Mouse (Mus musculus): ENCODE measurements around the gene Gm49673. TPM values are rescaled to one million over a fixed set of nuclear protein-coding genes. Genes with fewer than 3 reads are reported as not detected.
A peak's percentile ranks its signal among the peaks of the same experiment; 100 is the strongest.
"Not testable (repeated sequence)": the region's sequence is repeated elsewhere in the genome, so short reads cannot be mapped to it uniquely, and the experiment has no call there.

Gm49673 gene
- polyA plus RNA-seq, 1 experiment from 2014 or later, result not detected

GRCm38 (mm10) chr17:8170331-8170730, 22.7 kb upstream of the Gm49673 start:
- Histone ChIP-seq H3K4me1 (ENCODE audit: control insufficient read depth in 2 of 2, insufficient read depth in 2 of 2, low read length in 2 of 2) (no peaks in the 10 kb centered on the region), H3K36me3 (ENCODE audit: control insufficient read depth, insufficient read depth, low read length) (peaks cover 66% of the 10 kb centered on the region)
- WGBS, result 66% methylated on average over 7 of the region's 7 CpGs

GRCm38 (mm10) chr17:8167436-8167835, 19.8 kb upstream of the Gm49673 start:
- 85% methylated on average over 6 of the region's 8 CpGs for WGBS
- ATAC-seq (ENCODE audit: insufficient number of reproducible peaks, insufficient read depth, low FRiP score, low read depth), result not testable (repeated sequence)

More at GRCm38 (mm10) chr17:8170331-8170730, 22.7 kb upstream of the Gm49673 start:
- Histone ChIP-seq H3K27ac (replicated peaks in 1 of 2; ENCODE audit: control insufficient read depth in 1 of 2, insufficient read depth in 1 of 2, low read depth in 2 of 2, low read length in 2 of 2) (no peak overlapping the region), H3K9me3 (ENCODE audit: control insufficient read depth, low read length) (no peaks in the 10 kb centered on the region), H3K4me2 (ENCODE audit: low read length) (no peak overlapping the region), H3K27me3 (ENCODE audit: control insufficient read depth, insufficient read depth, low read length) (no peaks in the 10 kb centered on the region), H3K9ac (ENCODE audit: low read length) (no peak overlapping the region), H3K4me3 (ENCODE audit: control insufficient read depth in 1 of 2, insufficient read depth in 1 of 2, low read depth in 1 of 2, low read length in 2 of 2) (no peak overlapping the region)
- no peak for ATAC-seq (ENCODE audit: insufficient number of reproducible peaks, insufficient read depth, low FRiP score, low read depth)

GRCm38 (mm10) chr17:8166454-8166853, 18.9 kb upstream of the Gm49673 start:
- peaks cover 29% of the 10 kb centered on the region for H3K36me3 ChIP-seq (ENCODE audit: control insufficient read depth, insufficient read depth, low read length)
- WGBS, result 0% methylated on average over 1 of the region's 3 CpGs
- not testable (repeated sequence) for H3K4me1 ChIP-seq (ENCODE audit: control insufficient read depth in 2 of 2, insufficient read depth in 2 of 2, low read length in 2 of 2); H3K4me3 ChIP-seq (ENCODE audit: control insufficient read depth in 1 of 2, insufficient read depth in 1 of 2, low read depth in 1 of 2, low read length in 2 of 2); H3K9ac ChIP-seq (ENCODE audit: low read length); H3K27ac ChIP-seq (replicated peaks in 1 of 2; ENCODE audit: control insufficient read depth in 1 of 2, insufficient read depth in 1 of 2, low read depth in 2 of 2, low read length in 2 of 2); H3K27me3 ChIP-seq (ENCODE audit: control insufficient read depth, insufficient read depth, low read length); ATAC-seq (ENCODE audit: insufficient number of reproducible peaks, insufficient read depth, low FRiP score, low read depth); H3K9me3 ChIP-seq (ENCODE audit: control insufficient read depth, low read length)
- peak overlapping the region; percentile 52 for H3K4me2 ChIP-seq (ENCODE audit: low read length)

More at GRCm38 (mm10) chr17:8167436-8167835, 19.8 kb upstream of the Gm49673 start:
- H3K4me2 ChIP-seq (ENCODE audit: low read length); H3K9me3 ChIP-seq (ENCODE audit: control insufficient read depth, low read length); H3K4me1 ChIP-seq (ENCODE audit: control insufficient read depth in 2 of 2, insufficient read depth in 2 of 2, low read length in 2 of 2); H3K27ac ChIP-seq (replicated peaks in 1 of 2; ENCODE audit: control insufficient read depth in 1 of 2, insufficient read depth in 1 of 2, low read depth in 2 of 2, low read length in 2 of 2); H3K4me3 ChIP-seq (ENCODE audit: control insufficient read depth in 1 of 2, insufficient read depth in 1 of 2, low read depth in 1 of 2, low read length in 2 of 2); H3K27me3 ChIP-seq (ENCODE audit: control insufficient read depth, insufficient read depth, low read length); H3K9ac ChIP-seq (ENCODE audit: low read length): not testable (repeated sequence)
- H3K36me3 ChIP-seq (ENCODE audit: control insufficient read depth, insufficient read depth, low read length), result peaks cover 39% of the 10 kb centered on the region

GRCm38 (mm10) chr17:8165977-8166376, 18.4 kb upstream of the Gm49673 start:
- Histone ChIP-seq H3K9ac (ENCODE audit: low read length) (peak overlapping the region; percentile 71), H3K4me2 (ENCODE audit: low read length) (peak overlapping the region; percentile 52), H3K4me3 (ENCODE audit: control insufficient read depth in 1 of 2, insufficient read depth in 1 of 2, low read depth in 1 of 2, low read length in 2 of 2) (peak overlapping the region; percentile 48 to 67), H3K36me3 (ENCODE audit: control insufficient read depth, insufficient read depth, low read length) (peaks cover 24% of the 10 kb centered on the region)
- not testable (repeated sequence) for H3K27ac ChIP-seq (replicated peaks in 1 of 2; ENCODE audit: control insufficient read depth in 1 of 2, insufficient read depth in 1 of 2, low read depth in 2 of 2, low read length in 2 of 2); H3K4me1 ChIP-seq (ENCODE audit: control insufficient read depth in 2 of 2, insufficient read depth in 2 of 2, low read length in 2 of 2); ATAC-seq (ENCODE audit: insufficient number of reproducible peaks, insufficient read depth, low FRiP score, low read depth); H3K9me3 ChIP-seq (ENCODE audit: control insufficient read depth, low read length); H3K27me3 ChIP-seq (ENCODE audit: control insufficient read depth, insufficient read depth, low read length)
- 0% methylated on average over 10 of the region's 11 CpGs for WGBS

- peaks cover 20% of the 10 kb centered on the region for H3K36me3 ChIP-seq (ENCODE audit: control insufficient read depth, insufficient read depth, low read length)
- H3K9me3 ChIP-seq (ENCODE audit: control insufficient read depth, low read length); H3K27me3 ChIP-seq (ENCODE audit: control insufficient read depth, insufficient read depth, low read length); H3K4me1 ChIP-seq (ENCODE audit: control insufficient read depth in 2 of 2, insufficient read depth in 2 of 2, low read length in 2 of 2); ATAC-seq (ENCODE audit: insufficient number of reproducible peaks, insufficient read depth, low FRiP score, low read depth): not testable (repeated sequence)
- WGBS, result 0% methylated on average over 30 of the region's 42 CpGs
- 0 out of 4 replicates have a peak overlapping the region, but pooled peaks of 1 of the 2 experiments have one; percentile 33 for H3K27ac ChIP-seq (replicated peaks in 1 of 2; ENCODE audit: control insufficient read depth in 1 of 2, insufficient read depth in 1 of 2, low read depth in 2 of 2, low read length in 2 of 2)
- H3K4me2 ChIP-seq (ENCODE audit: low read length), result peak overlapping the region; percentile 52
- H3K4me3 ChIP-seq (ENCODE audit: control insufficient read depth in 1 of 2, insufficient read depth in 1 of 2, low read depth in 1 of 2, low read length in 2 of 2), result peak overlapping the region; percentile 48 to 67
- H3K9ac ChIP-seq (ENCODE audit: low read length), result peak overlapping the region; percentile 71
Observed at GRCm38 (mm10) chr17:8165608-8165945, 18.0 kb upstream of the Gm49673 start.

- H3K36me3 ChIP-seq (ENCODE audit: control insufficient read depth, insufficient read depth, low read length), result peaks cover 14% of the 10 kb centered on the region
- H3K4me3 ChIP-seq (ENCODE audit: control insufficient read depth in 1 of 2, insufficient read depth in 1 of 2, low read depth in 1 of 2, low read length in 2 of 2), result peak within 1 kb of the TSS; percentile 48 to 67
- not testable (repeated sequence) for H3K27me3 ChIP-seq (ENCODE audit: control insufficient read depth, insufficient read depth, low read length); H3K9me3 ChIP-seq (ENCODE audit: control insufficient read depth, low read length); H3K4me1 ChIP-seq (ENCODE audit: control insufficient read depth in 2 of 2, insufficient read depth in 2 of 2, low read length in 2 of 2)
- peak within 1 kb of the TSS in 1 of 2 experiments; percentile 33; a peak in 1 of 4 replicates for H3K27ac ChIP-seq (replicated peaks in 1 of 2; ENCODE audit: control insufficient read depth in 1 of 2, insufficient read depth in 1 of 2, low read depth in 2 of 2, low read length in 2 of 2)
- ATAC-seq (ENCODE audit: insufficient number of reproducible peaks, insufficient read depth, low FRiP score, low read depth), result peak; percentile 98
- H3K9ac ChIP-seq (ENCODE audit: low read length), result peak within 1 kb of the TSS; percentile 71
- peak within 1 kb of the TSS; percentile 52 for H3K4me2 ChIP-seq (ENCODE audit: low read length)
- WGBS, result under 1% methylated on average over 9 of the region's 55 CpGs
Observed at GRCm38 (mm10) chr17:8164701-8165607, 17.4 kb upstream of the Gm49673 start, which contains the start of gene Fgfr1op. Fgfr1op (plus strand) TSS chr17:8165501.

GRCm38 (mm10) chr17:8160969-8161368, 13.4 kb upstream of the Gm49673 start:
- H3K27me3 ChIP-seq (ENCODE audit: control insufficient read depth, insufficient read depth, low read length); H3K4me1 ChIP-seq (ENCODE audit: control insufficient read depth in 2 of 2, insufficient read depth in 2 of 2, low read length in 2 of 2); H3K36me3 ChIP-seq (ENCODE audit: control insufficient read depth, insufficient read depth, low read length); ATAC-seq (ENCODE audit: insufficient number of reproducible peaks, insufficient read depth, low FRiP score, low read depth); H3K9me3 ChIP-seq (ENCODE audit: control insufficient read depth, low read length); H3K4me2 ChIP-seq (ENCODE audit: low read length); H3K27ac ChIP-seq (replicated peaks in 1 of 2; ENCODE audit: control insufficient read depth in 1 of 2, insufficient read depth in 1 of 2, low read depth in 2 of 2, low read length in 2 of 2); H3K4me3 ChIP-seq (ENCODE audit: control insufficient read depth in 1 of 2, insufficient read depth in 1 of 2, low read depth in 1 of 2, low read length in 2 of 2); H3K9ac ChIP-seq (ENCODE audit: low read length): not testable (repeated sequence)
- WGBS, result 0% methylated on average over 1 of the region's 3 CpGs

Data from heart, embryonic 14.5 days (tissue).